Comparison of ENCODE assay signal across 8 mouse cellular contexts in genomic region chr7:128236426-128236825, GRCm38 (mm10). TPM values are rescaled to one million over a fixed set of nuclear protein-coding genes. Genes with fewer than 3 reads are reported as not detected.
A peak's percentile ranks its signal among the peaks of the same experiment; 100 is the strongest.
DNase-seq lines count a peak whose midpoint lies in the region; ATAC-seq and TF ChIP-seq lines count a peak whose summit lies in the region.

No protein-coding gene starts in this region.

- H3K9ac ChIP-seq in heart, embryonic 13.5 days = peak overlapping the region; percentile 89
- H3K9ac ChIP-seq in ES-E14 (ENCODE audit: insufficient read depth, low read depth, low read length, poor library complexity, severe bottlenecking) = 0 out of 2 replicates have a peak overlapping the region, but pooled peaks have one; percentile 97
- peak overlapping the region; percentile 79; the same call in 1 of the 2 replicates for H3K9ac ChIP-seq in heart, postnatal 0 days (replicated peaks; ENCODE audit: low read depth, low read length)
- peak overlapping the region; percentile 76; the same call in 1 of the 2 replicates for H3K9ac ChIP-seq in midbrain, embryonic 13.5 days (replicated peaks)

- no peak for TF ChIP-seq CTCF in heart, postnatal 0 days (IDR thresholded peaks at IDR 0.05; ENCODE audit: low read depth)

- H3K27me3 ChIP-seq in heart, embryonic 13.5 days (replicated peaks) = no peaks in the 10 kb centered on the region
- H3K27me3 ChIP-seq in heart, postnatal 0 days (ENCODE audit: control insufficient read depth, insufficient read depth, low read length) = no peaks in the 10 kb centered on the region
- H3K27me3 ChIP-seq in midbrain, embryonic 13.5 days = no peaks in the 10 kb centered on the region

- in situ Hi-C loops in ES-E14 (cut with MboI; ENCODE audit: low sequenced_read_pairs in 2 of 2, unreplicated experiment in 2 of 2) = no loop called here

- peaks cover 32% of the 10 kb centered on the region for H3K36me3 ChIP-seq in heart, embryonic 13.5 days
- H3K36me3 ChIP-seq in ES-E14 (ENCODE audit: control insufficient read depth, insufficient read depth, low read length, poor library complexity, severe bottlenecking) = peaks cover 8% of the 10 kb centered on the region; the same call in 1 of the 2 replicates
- H3K36me3 ChIP-seq in heart, postnatal 0 days (replicated peaks; ENCODE audit: control insufficient read depth, insufficient read depth, low read length) = peaks cover 24% of the 10 kb centered on the region
- H3K36me3 ChIP-seq in midbrain, embryonic 13.5 days = peaks cover 20% of the 10 kb centered on the region

- TF ChIP-seq EP300 in heart, postnatal 0 days (IDR thresholded peaks at IDR 0.05; ENCODE audit: low read depth) = no peak

- intact Hi-C loops in heart, postnatal 10 days (cut with DNase I) = loop anchor here (5.0 kb wide), 1 partner anchor 221 kb away; no protein-coding TSS in a partner anchor

- no peak for ATAC-seq in heart, embryonic 13.5 days (ENCODE audit: extremely low read depth, insufficient number of reproducible peaks, low FRiP score, low TSS enrichment)
- no peak for ATAC-seq in heart, postnatal 0 days (ENCODE audit: insufficient read depth, low read depth)
- no peak for ATAC-seq in midbrain, embryonic 13.5 days

- no peak overlapping the region for H3K27ac ChIP-seq in heart, embryonic 13.5 days (replicated peaks)
- H3K27ac ChIP-seq in ES-E14 (ENCODE audit: insufficient read depth, low read depth, low read length, poor library complexity, severe bottlenecking) = no peak overlapping the region
- no peak overlapping the region for H3K27ac ChIP-seq in heart, postnatal 0 days (ENCODE audit: low read depth)
- no peak overlapping the region for H3K27ac ChIP-seq in midbrain, embryonic 13.5 days

- no peaks in the 10 kb centered on the region for H3K9me3 ChIP-seq in heart, embryonic 13.5 days
- H3K9me3 ChIP-seq in ES-E14 (ENCODE audit: control insufficient read depth, insufficient read depth, low read depth, low read length) = no peaks in the 10 kb centered on the region
- H3K9me3 ChIP-seq in heart, postnatal 0 days (replicated peaks; ENCODE audit: control insufficient read depth, low read length) = no peaks in the 10 kb centered on the region
- no peaks in the 10 kb centered on the region for H3K9me3 ChIP-seq in midbrain, embryonic 13.5 days

- peak overlapping the region; percentile 83 for H3K4me3 ChIP-seq in heart, embryonic 13.5 days
- H3K4me3 ChIP-seq in ES-E14 (ENCODE audit: insufficient read depth in 1 of 2, low read depth in 1 of 2, low read length in 2 of 2, poor library complexity in 1 of 2, severe bottlenecking in 1 of 2) = peak overlapping the region in 1 of 2 experiments; percentile 89; a peak in 3 of 4 replicates
- no peak overlapping the region for H3K4me3 ChIP-seq in heart, postnatal 0 days (ENCODE audit: low read depth, low read length)
- no peak overlapping the region for H3K4me3 ChIP-seq in midbrain, embryonic 13.5 days (replicated peaks)

- no peak for DNase-seq in heart, postnatal 10 days
- no peak for DNase-seq in ES-E14 (ENCODE audit: low read depth, low spot score)
- no peak for DNase-seq in heart, postnatal 0 days (ENCODE audit: low spot score)
- no peak for DNase-seq in embryo, embryonic 9.5 days (ENCODE audit: extremely low spot score)
- DNase-seq in layer of hippocampus, adult 18-20 months (ENCODE audit: low spot score in 2 of 2) = no peak
- no peak for DNase-seq in layer of hippocampus, postnatal 36 days

- H3K4me2 ChIP-seq in heart, embryonic 13.5 days = peak overlapping the region; percentile 86
- H3K4me2 ChIP-seq in heart, postnatal 0 days (ENCODE audit: low read depth, low read length) = no peak overlapping the region
- H3K4me2 ChIP-seq in midbrain, embryonic 13.5 days (replicated peaks) = peak overlapping the region; percentile 90

- WGBS in heart, embryonic 13.5 days = 88% methylated on average over 13 of the region's 13 CpGs
- whole genome bisulfite sequencing in heart, postnatal 0 days = 91% methylated on average over 13 of the region's 13 CpGs
- 96% methylated on average over 13 of the region's 13 CpGs for WGBS in midbrain, embryonic 13.5 days

- H3K4me1 ChIP-seq in heart, embryonic 13.5 days = peaks cover 31% of the 10 kb centered on the region
- peaks cover 0 to 2% of the 10 kb centered on the region in 2 experiments; a peak in 1 of 4 replicates for H3K4me1 ChIP-seq in ES-E14 (ENCODE audit: control insufficient read depth in 2 of 2, insufficient read depth in 2 of 2, low read length in 2 of 2, poor library complexity in 1 of 2)
- H3K4me1 ChIP-seq in heart, postnatal 0 days (ENCODE audit: control insufficient read depth, insufficient read depth) = no peaks in the 10 kb centered on the region; the same call in 1 of the 2 replicates
- H3K4me1 ChIP-seq in midbrain, embryonic 13.5 days (replicated peaks) = peaks cover 19% of the 10 kb centered on the region

TF ChIP-seq in ES-E14, 5 proteins besides CTCF, POLR2A, EP300 and RAD21:
- no peak for TF ChIP-seq CHD2 (IDR thresholded peaks at IDR 0.05; ENCODE audit: low read depth, low read length)
- TF ChIP-seq HCFC1 (IDR thresholded peaks at IDR 0.05; ENCODE audit: borderline replicate concordance, insufficient read depth, low read length) = no peak
- no peak for TF ChIP-seq MAFK (IDR thresholded peaks at IDR 0.05; ENCODE audit: insufficient read depth, low read depth, low read length)
- no peak for TF ChIP-seq ZC3H11A (IDR thresholded peaks at IDR 0.05; ENCODE audit: borderline replicate concordance, low read depth, low read length)

RNA-seq across cellular contexts. Expression of gene Armc5, which starts 0.7 kb away (rescaled TPM):
- 12.8 and 13.1 TPM in 2 replicates for polyA plus RNA-seq in heart, embryonic 13.5 days (2015; fragmentation: Nextera tagmentation; extraction: Ambion mirVana)
- 10 to 100 TPM; 11.7 to 13.3 TPM for total RNA-seq in heart, postnatal 10 days (2021)
- total RNA-seq in ES-E14 (2012; rRNA removed) = 9.3 and 11.4 TPM in 2 replicates
- 18.9 and 32.0 TPM in 2 replicates for total RNA-seq in heart, postnatal 0 days (2014; rRNA removed; ENCODE audit: low replicate concordance)
- polyA plus RNA-seq in heart, postnatal 0 days (2015; fragmentation: Nextera tagmentation; extraction: Ambion mirVana) = 8.3 and 8.9 TPM in 2 replicates
- polyA plus RNA-seq in midbrain, embryonic 13.5 days (2015; fragmentation: Nextera tagmentation; extraction: Ambion mirVana) = 12.5 and 13.9 TPM in 2 replicates
- 10 to 100 TPM; 11.5 to 12.6 TPM for total RNA-seq in layer of hippocampus, adult 18-20 months (2021)
- total RNA-seq in layer of hippocampus, postnatal 36 days (2021) = 10 to 100 TPM; 11.2 to 12.2 TPM

RNA-seq across cellular contexts. Expression of gene 9130023H24Rik, which starts 1.4 kb away (rescaled TPM):
- 5.8 and 6.5 TPM in 2 replicates for polyA plus RNA-seq in heart, embryonic 13.5 days (2015; fragmentation: Nextera tagmentation; extraction: Ambion mirVana)
- total RNA-seq in heart, postnatal 10 days (2021) = 1 to 10 TPM; 4.5 to 5.4 TPM
- 2.1 and 2.6 TPM in 2 replicates for total RNA-seq in ES-E14 (2012; rRNA removed)
- 3.6 and 3.9 TPM in 2 replicates for total RNA-seq in heart, postnatal 0 days (2014; rRNA removed; ENCODE audit: low replicate concordance)
- polyA plus RNA-seq in heart, postnatal 0 days (2015; fragmentation: Nextera tagmentation; extraction: Ambion mirVana) = 4.4 and 5.1 TPM in 2 replicates
- polyA plus RNA-seq in midbrain, embryonic 13.5 days (2015; fragmentation: Nextera tagmentation; extraction: Ambion mirVana) = 11.0 and 11.5 TPM in 2 replicates
- 1 to 10 TPM; 3.3 TPM for total RNA-seq in layer of hippocampus, adult 18-20 months (2021)
- total RNA-seq in layer of hippocampus, postnatal 36 days (2021) = 1 to 10 TPM; 3.3 to 3.6 TPM

RNA-seq across cellular contexts. Expression of gene Tgfb1i1, which starts 10.2 kb away (rescaled TPM):
- 165 and 177 TPM in 2 replicates for polyA plus RNA-seq in heart, embryonic 13.5 days (2015; fragmentation: Nextera tagmentation; extraction: Ambion mirVana)
- total RNA-seq in heart, postnatal 10 days (2021) = 10 to 100 TPM; 52.1 to 57.0 TPM
- 5.1 and 10.5 TPM in 2 replicates for total RNA-seq in ES-E14 (2012; rRNA removed)
- total RNA-seq in heart, postnatal 0 days (2014; rRNA removed; ENCODE audit: low replicate concordance) = 84.6 and 93.8 TPM in 2 replicates
- polyA plus RNA-seq in heart, postnatal 0 days (2015; fragmentation: Nextera tagmentation; extraction: Ambion mirVana) = 97.5 and 112 TPM in 2 replicates
- 21.7 and 23.0 TPM in 2 replicates for polyA plus RNA-seq in midbrain, embryonic 13.5 days (2015; fragmentation: Nextera tagmentation; extraction: Ambion mirVana)
- total RNA-seq in layer of hippocampus, adult 18-20 months (2021) = 10 to 100 TPM in 1 of 2 experiments, 1 to 10 TPM in 1; 9.2 to 12.0 TPM
- total RNA-seq in layer of hippocampus, postnatal 36 days (2021) = 10 to 100 TPM; 10.9 to 13.7 TPM

RNA-seq across cellular contexts. Expression of gene Slc5a2, which starts 29.0 kb away (rescaled TPM):
- polyA plus RNA-seq in heart, embryonic 13.5 days (2015; fragmentation: Nextera tagmentation; extraction: Ambion mirVana) = not detected in 2 replicates
- total RNA-seq in heart, postnatal 10 days (2021) = not detected
- total RNA-seq in ES-E14 (2012; rRNA removed) = 0.49 and 0.53 TPM in 2 replicates
- not detected in 2 replicates for total RNA-seq in heart, postnatal 0 days (2014; rRNA removed; ENCODE audit: low replicate concordance)
- polyA plus RNA-seq in heart, postnatal 0 days (2015; fragmentation: Nextera tagmentation; extraction: Ambion mirVana) = 0.20 and 0.30 TPM in 2 replicates
- polyA plus RNA-seq in midbrain, embryonic 13.5 days (2015; fragmentation: Nextera tagmentation; extraction: Ambion mirVana) = not detected in 2 replicates
- total RNA-seq in layer of hippocampus, adult 18-20 months (2021) = not detected
- not detected for total RNA-seq in layer of hippocampus, postnatal 36 days (2021)

RNA-seq across cellular contexts. Expression of gene Cox6a2, which starts 30.2 kb away (rescaled TPM):
- polyA plus RNA-seq in heart, embryonic 13.5 days (2015; fragmentation: Nextera tagmentation; extraction: Ambion mirVana) = 617 and 701 TPM in 2 replicates
- total RNA-seq in heart, postnatal 10 days (2021) = 1,000 to 10,000 TPM; 1,342 to 1,375 TPM
- total RNA-seq in ES-E14 (2012; rRNA removed) = 0.36 TPM in 1 of 2 replicates, not detected in the other
- total RNA-seq in heart, postnatal 0 days (2014; rRNA removed; ENCODE audit: low replicate concordance) = 1,202 and 1,223 TPM in 2 replicates
- polyA plus RNA-seq in heart, postnatal 0 days (2015; fragmentation: Nextera tagmentation; extraction: Ambion mirVana) = 3,388 and 3,605 TPM in 2 replicates
- not detected in 2 replicates for polyA plus RNA-seq in midbrain, embryonic 13.5 days (2015; fragmentation: Nextera tagmentation; extraction: Ambion mirVana)
- 1 to 10 TPM; 4.7 TPM for total RNA-seq in layer of hippocampus, adult 18-20 months (2021)
- total RNA-seq in layer of hippocampus, postnatal 36 days (2021) = 1 to 10 TPM; 3.4 to 3.6 TPM
